Comparison of ENCODE assay signal across 10 mouse cellular contexts in the genomic region with DNA sequence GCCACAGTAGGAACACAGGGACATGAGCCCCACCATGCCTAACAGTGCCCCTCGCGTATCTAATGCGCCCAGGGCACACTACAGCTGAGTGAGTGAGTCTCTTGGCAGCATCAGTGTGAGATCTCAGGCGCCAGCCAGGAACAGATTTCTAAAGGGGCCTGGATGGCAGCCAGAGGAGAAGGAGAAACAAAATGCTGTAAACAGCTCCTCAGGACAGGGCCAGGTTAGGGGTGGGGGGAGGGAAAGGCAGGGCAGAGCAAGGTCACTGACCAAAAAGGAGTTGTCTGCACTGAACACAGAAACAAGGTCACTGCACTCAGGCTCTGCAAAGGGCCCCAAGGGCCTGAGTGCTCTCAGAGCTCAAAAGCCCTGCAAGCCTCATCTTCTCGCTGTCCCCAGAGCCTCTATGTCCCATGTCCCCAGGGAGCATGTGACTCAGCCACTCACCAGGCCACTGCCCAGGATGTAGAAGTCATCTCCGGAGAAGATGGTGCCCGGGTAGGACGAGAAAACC. TPM values are rescaled to one million over a fixed set of nuclear protein-coding genes. Genes with fewer than 3 reads are reported as not detected.
DNase-seq lines count a peak whose midpoint lies in the region; ATAC-seq and TF ChIP-seq lines count a peak whose summit lies in the region.
"Had no signal": no experiment of that assay in that cellular context is flagged by ENCODE, and none has a peak within 500 bp of the region (broad histone marks: within the 10 kb centered on the region; RNA-seq: fewer than 3 reads in every experiment).

No protein-coding gene starts in this region.

- peak overlapping the region; percentile 80 for H3K27ac ChIP-seq in liver, postnatal 0 days (ENCODE audit: low read depth)
- H3K27ac ChIP-seq in hindbrain, postnatal 0 days: peak overlapping the region; percentile 32; the same call in 1 of the 2 replicates
- H3K27ac ChIP-seq in intestine, embryonic 15.5 days: no peak overlapping the region

- H3K36me3 ChIP-seq in liver, postnatal 0 days (replicated peaks; ENCODE audit: insufficient read depth, low read length): peaks cover 26% of the 10 kb centered on the region
- peaks cover 25% of the 10 kb centered on the region for H3K36me3 ChIP-seq in hindbrain, postnatal 0 days (ENCODE audit: insufficient read depth, low read length)
- peaks cover 11% of the 10 kb centered on the region; the same call in 1 of the 2 replicates for H3K36me3 ChIP-seq in intestine, embryonic 15.5 days

- no peak overlapping the region for H3K4me2 ChIP-seq in liver, postnatal 0 days (ENCODE audit: low read depth, low read length)
- H3K4me2 ChIP-seq in hindbrain, postnatal 0 days (ENCODE audit: low read depth, low read length): no peak overlapping the region
- no peak overlapping the region for H3K4me2 ChIP-seq in intestine, embryonic 15.5 days (replicated peaks)

- WGBS in liver, postnatal 0 days (ENCODE audit: insufficient replicate concordance): 76% methylated on average over 8 of the region's 8 CpGs
- WGBS in hindbrain, postnatal 0 days: 51% methylated on average over 8 of the region's 8 CpGs
- WGBS in intestine, embryonic 15.5 days: 74% methylated on average over 8 of the region's 8 CpGs

- TF ChIP-seq EP300 in liver, postnatal 0 days (IDR thresholded peaks at IDR 0.05; ENCODE audit: low read depth): no peak

- no peak for TF ChIP-seq CTCF in liver, postnatal 0 days (IDR thresholded peaks at IDR 0.05; ENCODE audit: low read depth)
- TF ChIP-seq CTCF in hindbrain, postnatal 0 days (IDR thresholded peaks at IDR 0.05; ENCODE audit: low read depth): no peak

- no peaks in the 10 kb centered on the region for H3K27me3 ChIP-seq in liver, postnatal 0 days (ENCODE audit: insufficient read depth, low read length)
- no peaks in the 10 kb centered on the region for H3K27me3 ChIP-seq in hindbrain, postnatal 0 days (ENCODE audit: insufficient read depth, low read length)
- H3K27me3 ChIP-seq in intestine, embryonic 15.5 days (replicated peaks): no peaks in the 10 kb centered on the region

- 0 out of 2 replicates have a peak, but pooled peaks cover 2% of the 10 kb centered on the region for H3K4me1 ChIP-seq in liver, postnatal 0 days (ENCODE audit: insufficient read depth)
- no peaks in the 10 kb centered on the region for H3K4me1 ChIP-seq in hindbrain, postnatal 0 days (ENCODE audit: insufficient read depth, low read length)
- H3K4me1 ChIP-seq in intestine, embryonic 15.5 days (replicated peaks): no peaks in the 10 kb centered on the region

- H3K9me3 ChIP-seq in liver, postnatal 0 days (ENCODE audit: low read length): no peaks in the 10 kb centered on the region
- no peaks in the 10 kb centered on the region for H3K9me3 ChIP-seq in hindbrain, postnatal 0 days (ENCODE audit: low read length)
- no peaks in the 10 kb centered on the region for H3K9me3 ChIP-seq in intestine, embryonic 15.5 days

- no peak overlapping the region for H3K4me3 ChIP-seq in liver, postnatal 0 days (ENCODE audit: low read depth, low read length)
- H3K4me3 ChIP-seq in hindbrain, postnatal 0 days (ENCODE audit: low read length): no peak overlapping the region
- H3K4me3 ChIP-seq in intestine, embryonic 15.5 days (replicated peaks): no peak overlapping the region

- peak; percentile 54 for DNase-seq in cerebellum, adult 11 months
- no peak for DNase-seq in cerebellum, adult 8-10 months
- DNase-seq in liver, postnatal 0 days: peak; percentile 59
- DNase-seq in liver: no peak
- peak; percentile 68 for DNase-seq in cerebellum, adult 9-10 months
- peak; percentile 80 for DNase-seq in hindbrain, postnatal 0 days (ENCODE audit: low spot score)

- peak; percentile 76 for ATAC-seq in liver, postnatal 0 days
- ATAC-seq in hindbrain, postnatal 0 days: peak; percentile 70
- no peak for ATAC-seq in erythroblast, adult 5-6 weeks (replicated peaks; ENCODE audit: low FRiP score, poor library complexity, severe bottlenecking)
- no peak for ATAC-seq in intestine, embryonic 15.5 days

- no peak overlapping the region for H3K9ac ChIP-seq in liver, postnatal 0 days (replicated peaks)
- no peak overlapping the region for H3K9ac ChIP-seq in hindbrain, postnatal 0 days (replicated peaks; ENCODE audit: low read length)
- H3K9ac ChIP-seq in intestine, embryonic 15.5 days: no peak overlapping the region

RNA-seq across cellular contexts. Expression of a gene that starts 12.7 kb away (rescaled TPM):
- 53.6 and 54.1 TPM in 2 replicates for polyA plus RNA-seq in liver, postnatal 0 days (2015; fragmentation: Nextera tagmentation; extraction: Ambion mirVana)
- 32.0 and 35.2 TPM in 2 replicates for total RNA-seq in hindbrain, postnatal 0 days (2014; rRNA removed)
- polyA plus RNA-seq in hindbrain, postnatal 0 days (2015; fragmentation: Nextera tagmentation; extraction: Ambion mirVana): 49.9 and 53.9 TPM in 2 replicates
- 1.7 and 7.7 TPM in 2 replicates for total RNA-seq in erythroblast, adult 5-6 weeks (2015; ENCODE audit: low replicate concordance)
- 1.4 and 3.8 TPM in 2 replicates for total RNA-seq in erythroblast, adult 5-6 weeks (2017; ENCODE audit: low replicate concordance)
- 49.8 and 50.2 TPM in 2 replicates for polyA plus RNA-seq in intestine, embryonic 15.5 days (2015; fragmentation: Nextera tagmentation; extraction: Ambion mirVana)

RNA-seq across cellular contexts. Expression of a gene that starts 14.4 kb away (rescaled TPM):
- 32.4 and 32.5 TPM in 2 replicates for polyA plus RNA-seq in liver, postnatal 0 days (2015; fragmentation: Nextera tagmentation; extraction: Ambion mirVana)
- 0.50 TPM in 1 of 2 replicates, not detected in the other for total RNA-seq in hindbrain, postnatal 0 days (2014; rRNA removed)
- 0.20 and 0.59 TPM in 2 replicates for polyA plus RNA-seq in hindbrain, postnatal 0 days (2015; fragmentation: Nextera tagmentation; extraction: Ambion mirVana)
- total RNA-seq in erythroblast, adult 5-6 weeks (2015; ENCODE audit: low replicate concordance): not detected in 2 replicates
- total RNA-seq in erythroblast, adult 5-6 weeks (2017; ENCODE audit: low replicate concordance): not detected in 2 replicates
- not detected in 2 replicates for polyA plus RNA-seq in intestine, embryonic 15.5 days (2015; fragmentation: Nextera tagmentation; extraction: Ambion mirVana)
- total RNA-seq: common myeloid progenitor, adult 5-6 weeks had no signal

RNA-seq across cellular contexts. Expression of a gene that starts 18.1 kb away (rescaled TPM):
- polyA plus RNA-seq in liver, postnatal 0 days (2015; fragmentation: Nextera tagmentation; extraction: Ambion mirVana): 21.0 and 24.5 TPM in 2 replicates
- total RNA-seq in hindbrain, postnatal 0 days (2014; rRNA removed): 4.6 and 6.0 TPM in 2 replicates
- 7.8 and 8.1 TPM in 2 replicates for polyA plus RNA-seq in hindbrain, postnatal 0 days (2015; fragmentation: Nextera tagmentation; extraction: Ambion mirVana)
- not detected in 2 replicates for total RNA-seq in erythroblast, adult 5-6 weeks (2015; ENCODE audit: low replicate concordance)
- total RNA-seq in erythroblast, adult 5-6 weeks (2017; ENCODE audit: low replicate concordance): 3.4 and 3.9 TPM in 2 replicates
- polyA plus RNA-seq in intestine, embryonic 15.5 days (2015; fragmentation: Nextera tagmentation; extraction: Ambion mirVana): 14.0 and 18.0 TPM in 2 replicates

RNA-seq across cellular contexts. Expression of a gene that starts 20.2 kb away (rescaled TPM):
- 15.3 and 17.1 TPM in 2 replicates for polyA plus RNA-seq in liver, postnatal 0 days (2015; fragmentation: Nextera tagmentation; extraction: Ambion mirVana)
- 3.7 and 4.0 TPM in 2 replicates for total RNA-seq in hindbrain, postnatal 0 days (2014; rRNA removed)
- polyA plus RNA-seq in hindbrain, postnatal 0 days (2015; fragmentation: Nextera tagmentation; extraction: Ambion mirVana): 2.5 and 2.7 TPM in 2 replicates
- total RNA-seq in erythroblast, adult 5-6 weeks (2015; ENCODE audit: low replicate concordance): 14.2 and 17.1 TPM in 2 replicates
- total RNA-seq in erythroblast, adult 5-6 weeks (2017; ENCODE audit: low replicate concordance): 6.1 and 8.4 TPM in 2 replicates
- polyA plus RNA-seq in intestine, embryonic 15.5 days (2015; fragmentation: Nextera tagmentation; extraction: Ambion mirVana): 6.2 and 6.6 TPM in 2 replicates

RNA-seq across cellular contexts. Expression of a gene that starts 59.2 kb away (rescaled TPM):
- not detected in 2 replicates for polyA plus RNA-seq in liver, postnatal 0 days (2015; fragmentation: Nextera tagmentation; extraction: Ambion mirVana)
- 26.2 and 31.0 TPM in 2 replicates for total RNA-seq in hindbrain, postnatal 0 days (2014; rRNA removed)
- polyA plus RNA-seq in hindbrain, postnatal 0 days (2015; fragmentation: Nextera tagmentation; extraction: Ambion mirVana): 14.0 and 15.2 TPM in 2 replicates
- not detected in 2 replicates for total RNA-seq in erythroblast, adult 5-6 weeks (2015; ENCODE audit: low replicate concordance)
- total RNA-seq in erythroblast, adult 5-6 weeks (2017; ENCODE audit: low replicate concordance): not detected in 2 replicates
- 0.08 TPM in 1 of 2 replicates, not detected in the other for polyA plus RNA-seq in intestine, embryonic 15.5 days (2015; fragmentation: Nextera tagmentation; extraction: Ambion mirVana)
- total RNA-seq: common myeloid progenitor, adult 5-6 weeks; layer of hippocampus, adult 18-20 months had no signal

Comparison
In these comparisons a context has a peak if more than half of its experiments do, and no peak if none do; other contexts are left out.
1. DNase-seq: peak in cerebellum, adult 11 months (single experiment), liver, postnatal 0 days (single experiment), cerebellum, adult 9-10 months (single experiment) and hindbrain, postnatal 0 days (single experiment); none in cerebellum, adult 8-10 months (single experiment) and liver (single experiment).
2. ATAC-seq: peak in liver, postnatal 0 days (single experiment) and hindbrain, postnatal 0 days (single experiment); none in erythroblast, adult 5-6 weeks (single experiment) and intestine, embryonic 15.5 days (single experiment).
3. RNA of a gene that starts 14.4 kb away (polyA plus RNA-seq): 32.4 to 32.5 TPM in liver, postnatal 0 days; 0.20 to 0.59 TPM in hindbrain, postnatal 0 days and not detected in intestine, embryonic 15.5 days; every median in the first group is over 10 times any median in the second.